Mouse (Mus musculus) ES-E14 (cell line): ENCODE results near the gene Pus10.

Source experiments
- CHD2 ChIP-seq: IDR thresholded peaks from 2 replicates; pipeline ENCODE4 v1.6.1; 2014; ENCODE audit warnings: mild to moderate bottlenecking, low read depth, low read length, inconsistent platforms
- HCFC1 ChIP-seq: IDR thresholded peaks from 2 replicates; pipeline ENCODE4 v1.6.1; 2012; ENCODE audit warnings: low read length, inconsistent platforms, borderline replicate concordance; ENCODE audit not compliant: insufficient read depth
- MAFK ChIP-seq: IDR thresholded peaks from 2 replicates; pipeline ENCODE4 v1.6.1; 2014; ENCODE audit warnings: mild to moderate bottlenecking, low read depth, low read length, inconsistent platforms; ENCODE audit not compliant: insufficient read depth
- ZC3H11A ChIP-seq: IDR thresholded peaks from 2 replicates; pipeline ENCODE4 v1.6.1; 2012; ENCODE audit warnings: low read depth, mild to moderate bottlenecking, inconsistent platforms, low read length, borderline replicate concordance
- ZNF384 ChIP-seq: IDR thresholded peaks from 2 replicates; pipeline ENCODE4 v1.6.1; 2012; ENCODE audit warnings: low read depth, low read length, inconsistent platforms

DNA sequence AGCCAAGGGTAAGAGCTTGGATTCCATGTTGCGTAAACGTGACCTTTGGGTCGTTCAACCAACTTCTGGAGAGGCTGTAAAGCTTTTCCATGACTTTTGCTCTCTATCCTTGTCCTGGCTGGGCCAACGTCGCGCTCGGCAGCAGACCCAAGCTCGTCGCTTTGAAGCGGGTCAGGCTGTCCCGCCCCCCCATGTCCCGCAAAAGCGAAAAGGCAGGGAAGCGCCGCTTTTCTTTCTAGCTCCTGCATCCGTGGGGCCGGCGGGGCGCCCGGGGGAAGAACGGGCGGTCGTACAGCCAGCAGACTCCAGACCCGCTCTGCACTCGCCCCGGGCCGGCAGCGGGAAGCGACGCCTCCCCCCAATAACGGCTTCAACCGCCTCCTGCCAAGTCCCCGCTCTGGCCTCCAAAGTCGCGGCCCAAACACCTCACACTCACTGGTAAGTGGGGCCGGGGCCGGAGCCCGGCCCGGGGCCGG lies at the start of gene Pus10:
- TF ChIP-seq ZC3H11A: no peak
- no peak for TF ChIP-seq CHD2
- TF ChIP-seq MAFK: no peak
- TF ChIP-seq ZNF384: no peak
- TF ChIP-seq HCFC1: no peak
